Mouse (Mus musculus) kidney, adult 2 months (tissue): ENCODE measurements around the gene Dpp6. TPM values are rescaled to one million over a fixed set of nuclear protein-coding genes. Genes with fewer than 3 reads are reported as not detected.

ENCODE experiments used
- DNase-seq: peaks from one replicate; pipeline ENCODE4 v3.0.0; 2021
- H3K27ac ChIP-seq: fragments of 200-500 bp; 2 replicates; pipeline ENCODE4 v1.5.1; 2012; ENCODE audit warnings: low read depth, low read length, control low read depth, inconsistent platforms; ENCODE audit not compliant: insufficient read depth
- H3K27me3 ChIP-seq: fragments of 200-500 bp; replicated peaks from 2 replicates; pipeline ENCODE4 v1.6.1; 2012; ENCODE audit warnings: mild to moderate bottlenecking, moderate library complexity, low read length, inconsistent platforms; ENCODE audit not compliant: control insufficient read depth, insufficient read depth
- H3K36me3 ChIP-seq: fragments of 200-500 bp; 2 replicates; pipeline ENCODE4 v1.6.1; 2012; ENCODE audit warnings: mild to moderate bottlenecking, moderate library complexity, low read length, inconsistent platforms; ENCODE audit not compliant: control insufficient read depth, insufficient read depth
- H3K4me1 ChIP-seq: fragments of 200-500 bp; 2 replicates; pipeline ENCODE4 v1.6.1; 2011; ENCODE audit warnings: low read length; ENCODE audit not compliant: control insufficient read depth, insufficient read depth
- H3K4me3 ChIP-seq: fragments of 200-500 bp; 2 replicates; pipeline ENCODE4 v1.5.1; 2011; ENCODE audit warnings: mild to moderate bottlenecking, low read depth, low read length, control low read depth; ENCODE audit not compliant: insufficient read depth
- CTCF ChIP-seq: fragments of 200-500 bp; conservative IDR thresholded peaks from 2 replicates; pipeline ENCODE4 v1.5.1; 2011; ENCODE audit warnings: low read depth, mild to moderate bottlenecking, control low read depth, low read length, moderate library complexity, mixed read lengths; ENCODE audit not compliant: insufficient read depth, insufficient read length
- POLR2A ChIP-seq: fragments of 200-500 bp; IDR thresholded peaks from one replicate; pipeline ENCODE4 v1.6.1; 2011; ENCODE audit warnings: low read depth, low read length, control low read depth
- WGBS: fragments of 180-500 bp; shearing (Covaris S2); methylation state at CpG from one replicate; pipeline ENCODE4 v1.1.7; 2018; 5-methylcytosine and 5-hydroxymethylcytosine counted together
- polyA plus RNA-seq: library from polyadenylated mRNA; depleted of rRNA; stranded (reverse); fragments of >200 nt; gene quantifications from 2 replicates; pipeline ENCODE4 v1.2.3, GENCODE M21; 2012

The Dpp6 gene
- polyA plus RNA-seq, 1 experiment = 0.61 TPM

GRCm38 (mm10) chr5:27424484-27425080 lies 607.6 kb downstream of the Dpp6 start:
- no peak for DNase-seq
- H3K4me1 ChIP-seq = no peaks in the 10 kb centered on the region
- H3K36me3 ChIP-seq = no peaks in the 10 kb centered on the region
- H3K27me3 ChIP-seq = no peaks in the 10 kb centered on the region
- H3K27ac ChIP-seq = no peak overlapping the region
- 69% methylated on average over 3 of the region's 3 CpGs for WGBS
- no peak overlapping the region for H3K4me3 ChIP-seq
- TF ChIP-seq CTCF = no peak

GRCm38 (mm10) chr5:27426200-27426599 lies 609.2 kb downstream of the Dpp6 start:
- no peak for DNase-seq
- no peak overlapping the region for H3K27ac ChIP-seq
- no peak overlapping the region for H3K4me3 ChIP-seq
- 69% methylated on average over 1 of the region's 1 CpGs for WGBS
- no peaks in the 10 kb centered on the region for H3K4me1 ChIP-seq
- no peaks in the 10 kb centered on the region for H3K27me3 ChIP-seq
- TF ChIP-seq POLR2A (no peak), CTCF (no peak)
- no peaks in the 10 kb centered on the region for H3K36me3 ChIP-seq

- TF ChIP-seq CTCF (no peak), POLR2A (no peak)
- Histone ChIP-seq H3K27me3 (no peaks in the 10 kb centered on the region), H3K4me3 (no peak overlapping the region), H3K27ac (no peak overlapping the region), H3K4me1 (no peaks in the 10 kb centered on the region), H3K36me3 (no peaks in the 10 kb centered on the region)
- DNase-seq = no peak
Observed at GRCm38 (mm10) chr5:27433584-27433983, 616.6 kb downstream of the Dpp6 start.

GRCm38 (mm10) chr5:27453201-27453845 lies 636.3 kb downstream of the Dpp6 start:
- Histone ChIP-seq H3K4me1 (no peaks in the 10 kb centered on the region), H3K27ac (no peak overlapping the region), H3K36me3 (no peaks in the 10 kb centered on the region), H3K27me3 (no peaks in the 10 kb centered on the region), H3K4me3 (no peak overlapping the region)
- DNase-seq = no peak
- WGBS = 41% methylated on average over 3 of the region's 3 CpGs
- TF ChIP-seq POLR2A = no peak
- no peak for TF ChIP-seq CTCF

GRCm38 (mm10) chr5:27454386-27454785 lies 637.4 kb downstream of the Dpp6 start:
- H3K4me1 ChIP-seq = no peaks in the 10 kb centered on the region
- no peak for DNase-seq
- TF ChIP-seq POLR2A (no peak), CTCF (no peak)
- WGBS = 90% methylated on average over 3 of the region's 3 CpGs
- H3K4me3 ChIP-seq = no peak overlapping the region
- H3K36me3 ChIP-seq = no peaks in the 10 kb centered on the region
- H3K27me3 ChIP-seq = no peaks in the 10 kb centered on the region
- no peak overlapping the region for H3K27ac ChIP-seq

- Histone ChIP-seq H3K27me3 (no peaks in the 10 kb centered on the region), H3K4me1 (no peaks in the 10 kb centered on the region), H3K4me3 (no peak overlapping the region), H3K27ac (no peak overlapping the region), H3K36me3 (no peaks in the 10 kb centered on the region)
- no peak for DNase-seq
- TF ChIP-seq POLR2A = no peak
- no peak for TF ChIP-seq CTCF
- WGBS = 84% methylated on average over 1 of the region's 1 CpGs
Observed at GRCm38 (mm10) chr5:27456981-27457380, 640.0 kb downstream of the Dpp6 start.

GRCm38 (mm10) chr5:27457686-27458085 lies 640.7 kb downstream of the Dpp6 start:
- DNase-seq = no peak
- Histone ChIP-seq H3K27ac (no peak overlapping the region), H3K27me3 (no peaks in the 10 kb centered on the region), H3K36me3 (no peaks in the 10 kb centered on the region), H3K4me3 (no peak overlapping the region), H3K4me1 (no peaks in the 10 kb centered on the region)
- WGBS = 51% methylated on average over 1 of the region's 1 CpGs
- TF ChIP-seq POLR2A (no peak), CTCF (no peak)

GRCm38 (mm10) chr5:27474964-27475465 lies 658.0 kb downstream of the Dpp6 start:
- TF ChIP-seq POLR2A (no peak), CTCF (no peak)
- no peak overlapping the region for H3K27ac ChIP-seq
- no peak overlapping the region for H3K4me3 ChIP-seq
- 61% methylated on average over 4 of the region's 4 CpGs for WGBS
- DNase-seq = no peak
- no peaks in the 10 kb centered on the region for H3K4me1 ChIP-seq
- no peaks in the 10 kb centered on the region for H3K36me3 ChIP-seq
- H3K27me3 ChIP-seq = no peaks in the 10 kb centered on the region
